Mouse (Mus musculus): ENCODE measurements around the gene Tmigd3. TPM values are rescaled to one million over a fixed set of nuclear protein-coding genes. Genes with fewer than 3 reads are reported as not detected.
A peak's percentile ranks its signal among the peaks of the same experiment; 100 is the strongest.

Tmigd3 gene
- total and polyA plus RNA-seq, 3 experiments: 0.31 TPM; not detected in 2

- H3K79me2 ChIP-seq (replicated peaks; ENCODE audit: control insufficient read depth, insufficient read depth, low read length): no peaks in the 10 kb centered on the region
- H3K27ac ChIP-seq: peak overlapping the region; percentile 92
- TF ChIP-seq EP300 (IDR thresholded peaks at IDR 0.05; ENCODE audit: insufficient read depth, low read depth, low read length) (peak; percentile 99), CTCF (IDR thresholded peaks at IDR 0.05) (no peak; the same call in 1 of the 2 replicates), POLR2A (IDR thresholded peaks at IDR 0.05; ENCODE audit: insufficient read depth, low read depth, low read length) (0 out of 2 replicates have a peak, but pooled peaks have one; percentile 16)
- peaks cover 9% of the 10 kb centered on the region; the same call in 1 of the 2 replicates for H3K36me3 ChIP-seq (ENCODE audit: control insufficient read depth, insufficient read depth, low read length)
- peaks cover 43% of the 10 kb centered on the region for H3K4me1 ChIP-seq (ENCODE audit: control insufficient read depth, insufficient read depth, low read length)
- DNase-seq: peak; percentile 92 to 94
- WGBS: 18% methylated on average over 23 of the region's 23 CpGs
- peak overlapping the region; percentile 61 for H3K9ac ChIP-seq (ENCODE audit: low read depth, low read length)
- H3K4me3 ChIP-seq: no peak overlapping the region
- H3K27me3 ChIP-seq (ENCODE audit: control insufficient read depth, insufficient read depth, low read length): no peaks in the 10 kb centered on the region
- intact Hi-C loops (cut with DNase I): loop anchor here (1.0 to 2.0 kb wide), 3 partner anchors 94 to 208 kb away; partner anchors contain the start of genes Ddx20 and Rap1a
Measured at GRCm38 (mm10) chr3:105894601-105895592, 24.2 kb downstream of the Tmigd3 start.

- 85% methylated on average over 3 of the region's 3 CpGs for WGBS
- intact Hi-C loops (cut with DNase I): no loop called here
- DNase-seq: no peak
- Histone ChIP-seq H3K27ac (no peak overlapping the region), H3K79me2 (replicated peaks; ENCODE audit: control insufficient read depth, insufficient read depth, low read length) (no peaks in the 10 kb centered on the region), H3K27me3 (ENCODE audit: control insufficient read depth, insufficient read depth, low read length) (no peaks in the 10 kb centered on the region), H3K36me3 (ENCODE audit: control insufficient read depth, insufficient read depth, low read length) (peaks cover 3% of the 10 kb centered on the region; the same call in 1 of the 2 replicates), H3K9ac (ENCODE audit: low read depth, low read length) (no peak overlapping the region), H3K4me1 (ENCODE audit: control insufficient read depth, insufficient read depth, low read length) (peaks cover 34% of the 10 kb centered on the region), H3K4me3 (no peak overlapping the region)
- TF ChIP-seq CTCF (IDR thresholded peaks at IDR 0.05) (no peak), EP300 (IDR thresholded peaks at IDR 0.05; ENCODE audit: insufficient read depth, low read depth, low read length) (no peak), POLR2A (IDR thresholded peaks at IDR 0.05; ENCODE audit: insufficient read depth, low read depth, low read length) (no peak)
Measured at GRCm38 (mm10) chr3:105896811-105897210, 26.1 kb downstream of the Tmigd3 start.

- TF ChIP-seq POLR2A (IDR thresholded peaks at IDR 0.05; ENCODE audit: insufficient read depth, low read depth, low read length) (no peak), EP300 (IDR thresholded peaks at IDR 0.05; ENCODE audit: insufficient read depth, low read depth, low read length) (no peak), CTCF (IDR thresholded peaks at IDR 0.05) (no peak)
- intact Hi-C loops (cut with DNase I): no loop called here
- Histone ChIP-seq H3K9ac (ENCODE audit: low read depth, low read length) (no peak overlapping the region), H3K36me3 (ENCODE audit: control insufficient read depth, insufficient read depth, low read length) (peaks cover 3% of the 10 kb centered on the region; the same call in 1 of the 2 replicates), H3K27me3 (ENCODE audit: control insufficient read depth, insufficient read depth, low read length) (no peaks in the 10 kb centered on the region), H3K27ac (no peak overlapping the region; the same call in 1 of the 2 replicates), H3K4me1 (ENCODE audit: control insufficient read depth, insufficient read depth, low read length) (peaks cover 23% of the 10 kb centered on the region), H3K4me3 (no peak overlapping the region), H3K79me2 (replicated peaks; ENCODE audit: control insufficient read depth, insufficient read depth, low read length) (no peaks in the 10 kb centered on the region)
- DNase-seq: peak in 1 of 2 experiments; percentile 75
- 37% methylated on average over 2 of the region's 2 CpGs for WGBS
Measured at GRCm38 (mm10) chr3:105898325-105898724, 27.6 kb downstream of the Tmigd3 start.

GRCm38 (mm10) chr3:105898861-105899260 is 28.2 kb downstream of the Tmigd3 start:
- TF ChIP-seq CTCF (IDR thresholded peaks at IDR 0.05) (no peak), POLR2A (IDR thresholded peaks at IDR 0.05; ENCODE audit: insufficient read depth, low read depth, low read length) (no peak), EP300 (IDR thresholded peaks at IDR 0.05; ENCODE audit: insufficient read depth, low read depth, low read length) (0 out of 2 replicates have a peak, but pooled peaks have one; percentile 58)
- DNase-seq: peak; percentile 49 to 58
- WGBS: 67% methylated on average over 11 of the region's 11 CpGs
- Histone ChIP-seq H3K36me3 (ENCODE audit: control insufficient read depth, insufficient read depth, low read length) (no peaks in the 10 kb centered on the region), H3K9ac (ENCODE audit: low read depth, low read length) (no peak overlapping the region), H3K79me2 (replicated peaks; ENCODE audit: control insufficient read depth, insufficient read depth, low read length) (no peaks in the 10 kb centered on the region), H3K4me1 (ENCODE audit: control insufficient read depth, insufficient read depth, low read length) (peaks cover 20% of the 10 kb centered on the region), H3K4me3 (no peak overlapping the region), H3K27ac (peak overlapping the region; percentile 6; the same call in 1 of the 2 replicates), H3K27me3 (ENCODE audit: control insufficient read depth, insufficient read depth, low read length) (no peaks in the 10 kb centered on the region)
- intact Hi-C loops (cut with DNase I): loop anchor here (1.0 kb wide), 1 partner anchor 174 kb away; no protein-coding TSS in a partner anchor

GRCm38 (mm10) chr3:105899394-105900147 is 28.9 kb downstream of the Tmigd3 start:
- no peak overlapping the region for H3K9ac ChIP-seq (ENCODE audit: low read depth, low read length)
- H3K4me3 ChIP-seq: no peak overlapping the region
- 42% methylated on average over 8 of the region's 8 CpGs for whole genome bisulfite sequencing
- H3K27ac ChIP-seq: peak overlapping the region; percentile 6; the same call in 1 of the 2 replicates
- no peaks in the 10 kb centered on the region for H3K36me3 ChIP-seq (ENCODE audit: control insufficient read depth, insufficient read depth, low read length)
- H3K4me1 ChIP-seq (ENCODE audit: control insufficient read depth, insufficient read depth, low read length): peaks cover 13% of the 10 kb centered on the region
- peak; percentile 84 to 87 for DNase-seq
- H3K27me3 ChIP-seq (ENCODE audit: control insufficient read depth, insufficient read depth, low read length): no peaks in the 10 kb centered on the region
- intact Hi-C loops (cut with DNase I): loop anchor here (1.0 kb wide), 2 partner anchors 174 to 225 kb away; no protein-coding TSS in a partner anchor
- TF ChIP-seq EP300 (IDR thresholded peaks at IDR 0.05; ENCODE audit: insufficient read depth, low read depth, low read length): peak; percentile 88
- TF ChIP-seq POLR2A (IDR thresholded peaks at IDR 0.05; ENCODE audit: insufficient read depth, low read depth, low read length): no peak
- H3K79me2 ChIP-seq (replicated peaks; ENCODE audit: control insufficient read depth, insufficient read depth, low read length): no peaks in the 10 kb centered on the region

Measured in heart, adult 2 months (tissue).